Mouse (Mus musculus) adrenal gland, postnatal 25 days (tissue): ENCODE data around the gene Entpd3. TPM values are rescaled to one million over a fixed set of nuclear protein-coding genes. Genes with fewer than 3 reads are reported as not detected.

Experiments
- DNase-seq: peaks from one replicate; pipeline ENCODE4 v3.0.0; 2021; ENCODE audit warnings: mixed read lengths
- long read RNA-seq: library from polyadenylated mRNA; stranded (forward); transcript quantifications from one replicate; pipeline ENCODE4 v2.0.0, GENCODE M21; 2021
- total RNA-seq: library from RNA; stranded (reverse); gene quantifications from 2 replicates; pipeline ENCODE4 v1.2.3, GENCODE M21; 2021

Entpd3 gene
- total RNA-seq, result 1.8 and 2.3 TPM in 2 replicates
- long read RNA-seq, partial matches to known transcripts, result 1 of 1 reads
- long read RNA-seq, other reads (novel, unspliced or antisense), result 0 of 1 reads

- DNase-seq, result peak; percentile 38
These were observed at the start of gene Entpd3 for GRCm38 (mm10) chr9:120539662-120540251. Gene Entpd3, plus strand, starts transcription at chr9:120539818.

GRCm38 (mm10) chr9:120491509-120491908, 48.1 kb upstream of the Entpd3 start:
- DNase-seq, result no peak

GRCm38 (mm10) chr9:120492010-120492399, 47.6 kb upstream of the Entpd3 start, which contains the start of gene Eif1b:
Gene Eif1b, plus strand, starts transcription at chr9:120492232.
- no peak for DNase-seq

GRCm38 (mm10) chr9:120492400-120493351, 46.9 kb upstream of the Entpd3 start:
- DNase-seq, result peak; percentile 83

GRCm38 (mm10) chr9:120493781-120494180, 45.8 kb upstream of the Entpd3 start:
- DNase-seq, result no peak

GRCm38 (mm10) chr9:120496691-120497090, 42.9 kb upstream of the Entpd3 start:
- peak; percentile 51 for DNase-seq

GRCm38 (mm10) chr9:120497983-120498382, 41.6 kb upstream of the Entpd3 start:
- no peak for DNase-seq

- no peak for DNase-seq
These were observed 38.3 kb upstream of the Entpd3 start for GRCm38 (mm10) chr9:120501191-120501902.

- peak; percentile 68 for DNase-seq
These were observed 37.6 kb upstream of the Entpd3 start for GRCm38 (mm10) chr9:120502013-120502412.

- no peak for DNase-seq
These were observed 35.2 kb upstream of the Entpd3 start for GRCm38 (mm10) chr9:120504423-120504822.

- DNase-seq, result peak; percentile 9
These were observed 27.8 kb upstream of the Entpd3 start for GRCm38 (mm10) chr9:120511781-120512180.

- no peak for DNase-seq
These were observed 22.9 kb upstream of the Entpd3 start for GRCm38 (mm10) chr9:120516720-120517119.

- DNase-seq, result no peak
These were observed 20.7 kb upstream of the Entpd3 start for GRCm38 (mm10) chr9:120518946-120519345.

GRCm38 (mm10) chr9:120519469-120520125, 20.0 kb upstream of the Entpd3 start:
- peak; percentile 18 for DNase-seq

- DNase-seq, result no peak
These were observed 18.5 kb upstream of the Entpd3 start for GRCm38 (mm10) chr9:120521161-120521560.

- no peak for DNase-seq
These were observed 12.3 kb upstream of the Entpd3 start for GRCm38 (mm10) chr9:120527270-120527669.

GRCm38 (mm10) chr9:120527919-120528318, 11.7 kb upstream of the Entpd3 start:
- no peak for DNase-seq

GRCm38 (mm10) chr9:120528815-120529510, 10.7 kb upstream of the Entpd3 start:
- DNase-seq, result no peak

GRCm38 (mm10) chr9:120530471-120530870, 9.1 kb upstream of the Entpd3 start:
- no peak for DNase-seq

- DNase-seq, result no peak
These were observed 7.6 kb upstream of the Entpd3 start for GRCm38 (mm10) chr9:120532062-120532461.

- no peak for DNase-seq
These were observed 6.9 kb upstream of the Entpd3 start for GRCm38 (mm10) chr9:120532691-120533090.
